Mouse (Mus musculus): ENCODE measurements around the gene Igfbp5. TPM values are rescaled to one million over a fixed set of nuclear protein-coding genes. Genes with fewer than 3 reads are reported as not detected.

The Igfbp5 gene
- polyA plus RNA-seq, 1 experiment from 2014 or later: 118 TPM

DNA sequence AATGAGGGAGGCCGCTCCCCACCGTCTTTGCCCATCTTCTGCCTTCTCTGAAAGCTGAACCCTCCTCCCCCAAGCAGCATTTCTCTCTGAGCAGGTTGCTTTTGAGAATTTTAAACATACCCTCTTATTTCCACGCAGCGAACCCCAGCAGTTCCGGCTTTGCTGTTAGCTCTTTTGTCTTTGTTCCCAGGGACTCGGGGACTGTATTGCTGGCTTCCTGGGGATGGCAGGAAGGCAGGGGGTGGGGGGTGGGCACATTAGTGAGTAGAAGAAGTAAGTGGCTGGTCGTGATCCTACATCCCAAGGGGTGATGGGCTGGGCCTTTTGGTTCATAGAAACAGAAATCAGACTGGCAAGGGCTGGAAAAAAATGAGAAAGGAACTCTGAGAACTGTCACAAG lies 47.8 kb downstream of the Igfbp5 start:
- no peak for ATAC-seq (replicated peaks; ENCODE audit: insufficient number of reproducible peaks, low FRiP score, low TSS enrichment)
- Histone ChIP-seq H3K4me2 (peak overlapping the region; percentile 79), H3K4me1 (ENCODE audit: control insufficient read depth, insufficient read depth, low read length) (peaks cover 12% of the 10 kb centered on the region; the same call in 1 of the 2 replicates), H3K4me3 (ENCODE audit: low read depth, low read length) (peak overlapping the region; percentile 54), H3K9ac (ENCODE audit: low read depth, low read length) (peak overlapping the region; percentile 12; the same call in 1 of the 2 replicates), H3K36me3 (ENCODE audit: control insufficient read depth, insufficient read depth, low read length) (no peaks in the 10 kb centered on the region), H3K27ac (ENCODE audit: low read depth, low read length) (peak overlapping the region; percentile 1; the same call in 1 of the 2 replicates), H3K27me3 (ENCODE audit: control insufficient read depth, insufficient read depth, low read length) (peaks cover 9% of the 10 kb centered on the region; the same call in 1 of the 2 replicates), H3K9me3 (replicated peaks; ENCODE audit: control insufficient read depth, low read length) (no peaks in the 10 kb centered on the region)
- WGBS (ENCODE audit: insufficient replicate concordance): 8% methylated on average over 7 of the region's 7 CpGs

DNA sequence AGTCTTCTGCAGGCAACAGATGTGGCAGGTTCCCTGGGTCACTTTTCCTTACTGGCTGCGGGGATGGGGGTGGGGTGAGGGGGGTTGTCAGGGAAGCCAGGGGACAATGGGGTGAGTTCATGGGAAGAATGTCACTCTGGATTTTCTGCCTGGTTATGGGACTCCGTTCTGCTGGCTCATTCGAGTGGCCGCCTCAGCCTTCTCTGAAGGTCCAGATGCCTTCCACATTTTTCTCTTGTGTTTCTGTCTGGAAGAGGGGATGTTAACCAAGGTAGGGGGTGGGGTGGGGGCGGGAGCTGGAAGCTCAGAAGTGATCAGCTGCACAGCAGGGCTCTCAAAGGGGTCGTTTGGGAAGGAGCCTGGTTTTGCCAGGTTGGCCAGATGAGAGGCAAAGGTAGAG lies 48.2 kb downstream of the Igfbp5 start:
- no peak for ATAC-seq (replicated peaks; ENCODE audit: insufficient number of reproducible peaks, low FRiP score, low TSS enrichment)
- peak overlapping the region; percentile 79 for H3K4me2 ChIP-seq
- peak overlapping the region; percentile 1; the same call in 1 of the 2 replicates for H3K27ac ChIP-seq (ENCODE audit: low read depth, low read length)

DNA sequence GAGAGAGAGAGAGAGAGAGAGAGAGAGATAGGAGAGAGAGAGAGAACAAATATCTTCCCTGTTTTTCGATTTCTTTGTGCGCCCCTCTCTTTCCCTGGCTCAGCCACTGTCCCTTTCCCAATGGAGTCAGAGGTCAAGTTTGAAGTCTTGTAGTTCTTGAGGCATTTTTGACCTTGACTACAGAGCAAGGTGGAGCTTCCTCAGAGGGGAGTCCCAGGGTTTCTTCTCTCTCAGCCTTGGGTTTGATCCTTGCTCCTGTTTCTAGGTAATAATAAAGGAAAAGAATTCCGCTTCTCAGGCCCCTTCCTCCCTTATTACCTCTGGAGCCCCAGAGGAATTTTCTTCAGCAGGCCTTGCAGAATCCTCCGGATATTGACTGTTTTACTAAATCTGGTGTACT lies 48.8 kb downstream of the Igfbp5 start:
- peak overlapping the region; percentile 67 for H3K9ac ChIP-seq (ENCODE audit: low read depth, low read length)
- no peak for ATAC-seq (replicated peaks; ENCODE audit: insufficient number of reproducible peaks, low FRiP score, low TSS enrichment)
- H3K4me3 ChIP-seq (ENCODE audit: low read depth, low read length): peak overlapping the region; percentile 54
- no peaks in the 10 kb centered on the region for H3K36me3 ChIP-seq (ENCODE audit: control insufficient read depth, insufficient read depth, low read length)
- 22% methylated on average over 4 of the region's 4 CpGs for WGBS (ENCODE audit: insufficient replicate concordance)
- no peak overlapping the region for H3K27ac ChIP-seq (ENCODE audit: low read depth, low read length)
- H3K4me1 ChIP-seq (ENCODE audit: control insufficient read depth, insufficient read depth, low read length): peaks cover 12% of the 10 kb centered on the region; the same call in 1 of the 2 replicates
- peaks cover 9% of the 10 kb centered on the region; the same call in 1 of the 2 replicates for H3K27me3 ChIP-seq (ENCODE audit: control insufficient read depth, insufficient read depth, low read length)
- peak overlapping the region; percentile 79 for H3K4me2 ChIP-seq
- no peaks in the 10 kb centered on the region for H3K9me3 ChIP-seq (replicated peaks; ENCODE audit: control insufficient read depth, low read length)

More for the DNA sequence above, 48.2 kb downstream of the Igfbp5 start:
- H3K9me3 ChIP-seq (replicated peaks; ENCODE audit: control insufficient read depth, low read length): no peaks in the 10 kb centered on the region
- peaks cover 9% of the 10 kb centered on the region; the same call in 1 of the 2 replicates for H3K27me3 ChIP-seq (ENCODE audit: control insufficient read depth, insufficient read depth, low read length)
- no peaks in the 10 kb centered on the region for H3K36me3 ChIP-seq (ENCODE audit: control insufficient read depth, insufficient read depth, low read length)
- peaks cover 12% of the 10 kb centered on the region; the same call in 1 of the 2 replicates for H3K4me1 ChIP-seq (ENCODE audit: control insufficient read depth, insufficient read depth, low read length)
- peak overlapping the region; percentile 12; the same call in 1 of the 2 replicates for H3K9ac ChIP-seq (ENCODE audit: low read depth, low read length)
- WGBS (ENCODE audit: insufficient replicate concordance): 4% methylated on average over 6 of the region's 6 CpGs
- peak overlapping the region; percentile 54 for H3K4me3 ChIP-seq (ENCODE audit: low read depth, low read length)

DNA sequence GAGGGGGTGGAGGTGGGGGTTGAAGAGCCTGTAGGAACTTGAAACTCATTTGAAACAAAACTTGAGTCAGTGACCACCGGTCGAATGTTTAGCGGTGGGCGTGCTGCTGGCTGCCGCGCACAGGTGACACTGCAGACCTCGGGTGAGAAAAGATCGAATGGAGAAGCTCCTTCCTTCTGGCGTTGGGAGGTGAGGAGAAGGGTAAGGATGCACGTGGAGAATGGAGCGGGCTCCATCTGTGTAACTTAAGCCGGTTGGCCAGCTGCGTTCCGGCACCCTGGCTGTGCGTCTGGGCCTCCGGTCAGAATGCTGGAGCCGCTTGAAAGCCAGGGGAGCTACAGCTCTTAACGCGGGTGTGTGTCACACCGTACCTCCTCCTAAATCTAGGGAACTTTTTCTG lies 49.4 kb downstream of the Igfbp5 start:
- peaks cover 12% of the 10 kb centered on the region; the same call in 1 of the 2 replicates for H3K4me1 ChIP-seq (ENCODE audit: control insufficient read depth, insufficient read depth, low read length)
- H3K4me3 ChIP-seq (ENCODE audit: low read depth, low read length): peak overlapping the region; percentile 54
- peaks cover 9% of the 10 kb centered on the region; the same call in 1 of the 2 replicates for H3K27me3 ChIP-seq (ENCODE audit: control insufficient read depth, insufficient read depth, low read length)
- H3K9me3 ChIP-seq (replicated peaks; ENCODE audit: control insufficient read depth, low read length): no peaks in the 10 kb centered on the region
- no peaks in the 10 kb centered on the region for H3K36me3 ChIP-seq (ENCODE audit: control insufficient read depth, insufficient read depth, low read length)
- H3K9ac ChIP-seq (ENCODE audit: low read depth, low read length): peak overlapping the region; percentile 67
- under 1% methylated on average over 20 of the region's 20 CpGs for WGBS (ENCODE audit: insufficient replicate concordance)
- no peak overlapping the region for H3K27ac ChIP-seq (ENCODE audit: low read depth, low read length)
- peak overlapping the region; percentile 79 for H3K4me2 ChIP-seq
- ATAC-seq (replicated peaks; ENCODE audit: insufficient number of reproducible peaks, low FRiP score, low TSS enrichment): no peak

DNA sequence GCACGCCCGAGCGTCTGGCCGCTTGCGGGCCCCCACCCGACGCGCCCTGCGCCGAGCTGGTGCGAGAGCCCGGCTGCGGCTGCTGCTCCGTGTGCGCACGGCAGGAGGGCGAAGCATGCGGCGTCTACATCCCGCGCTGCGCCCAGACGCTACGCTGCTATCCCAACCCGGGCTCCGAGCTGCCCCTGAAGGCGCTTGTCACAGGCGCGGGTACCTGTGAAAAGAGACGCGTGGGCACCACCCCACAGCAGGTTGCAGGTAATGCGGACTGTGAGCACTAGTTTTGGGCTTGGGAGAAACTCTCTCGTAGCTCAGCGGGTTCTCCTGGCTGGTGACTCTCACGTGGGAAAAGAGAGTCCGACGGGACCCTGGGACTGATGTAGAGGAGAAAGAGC lies 50.0 kb downstream of the Igfbp5 start:
- Histone ChIP-seq H3K4me1 (ENCODE audit: control insufficient read depth, insufficient read depth, low read length) (peaks cover 12% of the 10 kb centered on the region; the same call in 1 of the 2 replicates), H3K27me3 (ENCODE audit: control insufficient read depth, insufficient read depth, low read length) (peaks cover 9% of the 10 kb centered on the region; the same call in 1 of the 2 replicates), H3K4me3 (ENCODE audit: low read depth, low read length) (peak overlapping the region; percentile 54), H3K27ac (ENCODE audit: low read depth, low read length) (no peak overlapping the region), H3K36me3 (ENCODE audit: control insufficient read depth, insufficient read depth, low read length) (no peaks in the 10 kb centered on the region), H3K9me3 (replicated peaks; ENCODE audit: control insufficient read depth, low read length) (no peaks in the 10 kb centered on the region), H3K9ac (ENCODE audit: low read depth, low read length) (peak overlapping the region; percentile 67), H3K4me2 (peak overlapping the region; percentile 79)
- ATAC-seq (replicated peaks; ENCODE audit: insufficient number of reproducible peaks, low FRiP score, low TSS enrichment): 0 out of 2 replicates have a peak, but pooled peaks have one; percentile 24
- WGBS (ENCODE audit: insufficient replicate concordance): 0% methylated on average over 37 of the region's 37 CpGs

DNA sequence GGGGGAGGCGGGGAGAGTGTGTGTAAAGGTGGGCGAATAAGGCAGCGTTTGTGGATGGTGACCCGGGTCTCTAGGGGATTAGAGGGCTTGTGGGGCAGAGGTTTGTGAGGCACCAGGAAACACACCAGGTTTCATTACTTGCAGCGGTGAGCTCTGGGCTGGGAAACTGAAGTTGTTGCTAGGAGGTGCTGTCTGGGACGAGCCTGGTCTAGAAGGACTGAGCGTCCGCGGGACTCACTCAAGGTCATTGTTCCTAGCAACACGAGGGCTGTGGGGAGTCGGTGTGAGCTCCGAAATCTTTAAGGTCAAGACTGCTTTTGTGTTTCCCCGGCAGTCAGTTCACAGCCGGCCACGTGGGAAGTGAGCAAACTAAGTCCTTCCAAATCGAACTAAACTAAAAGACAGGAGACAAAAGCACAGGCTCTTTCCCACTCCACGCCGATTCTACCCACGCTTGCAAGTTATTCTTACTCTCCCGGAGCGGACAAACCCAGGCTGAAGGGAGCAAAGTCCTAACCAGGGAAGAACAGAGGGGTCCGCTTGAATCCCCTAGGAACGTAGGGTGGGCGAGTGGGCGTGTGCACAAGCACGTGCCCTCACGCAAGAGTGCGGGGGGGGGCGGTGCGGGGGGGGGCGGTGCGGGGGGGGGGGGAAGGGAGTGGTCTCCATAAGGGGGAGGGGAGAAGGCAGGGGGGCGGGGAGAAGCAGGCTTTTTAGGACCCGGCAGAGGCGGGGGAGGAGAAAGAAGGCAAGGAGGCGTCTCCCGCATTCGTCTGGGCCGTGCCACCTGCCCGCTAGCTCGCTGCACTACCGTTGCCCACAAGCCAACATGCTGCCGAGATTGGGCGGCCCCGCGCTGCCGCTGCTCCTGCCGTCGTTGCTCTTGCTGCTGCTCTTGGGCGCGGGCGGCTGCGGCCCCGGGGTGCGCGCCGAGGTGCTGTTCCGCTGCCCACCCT lies 50.7 kb downstream of the Igfbp5 start, which contains the start of gene Igfbp2:
Gene Igfbp2, plus strand, starts transcription at position 753 of the 956 bp plus-strand sequence.
- under 1% methylated on average over 49 of the region's 58 CpGs for WGBS (ENCODE audit: insufficient replicate concordance)
- peaks cover 12% of the 10 kb centered on the region; the same call in 1 of the 2 replicates for H3K4me1 ChIP-seq (ENCODE audit: control insufficient read depth, insufficient read depth, low read length)
- peak within 1 kb of the TSS; percentile 54 for H3K4me3 ChIP-seq (ENCODE audit: low read depth, low read length)
- no peak within 1 kb of the TSS for H3K27ac ChIP-seq (ENCODE audit: low read depth, low read length)
- H3K9ac ChIP-seq (ENCODE audit: low read depth, low read length): peak within 1 kb of the TSS; percentile 67
- ATAC-seq (replicated peaks; ENCODE audit: insufficient number of reproducible peaks, low FRiP score, low TSS enrichment): 0 out of 2 replicates have a peak, but pooled peaks have one; percentile 22
- peaks cover 9% of the 10 kb centered on the region; the same call in 1 of the 2 replicates for H3K27me3 ChIP-seq (ENCODE audit: control insufficient read depth, insufficient read depth, low read length)
- peak within 1 kb of the TSS; percentile 79 for H3K4me2 ChIP-seq
- no peaks in the 10 kb centered on the region for H3K36me3 ChIP-seq (ENCODE audit: control insufficient read depth, insufficient read depth, low read length)
- no peaks in the 10 kb centered on the region for H3K9me3 ChIP-seq (replicated peaks; ENCODE audit: control insufficient read depth, low read length)

DNA sequence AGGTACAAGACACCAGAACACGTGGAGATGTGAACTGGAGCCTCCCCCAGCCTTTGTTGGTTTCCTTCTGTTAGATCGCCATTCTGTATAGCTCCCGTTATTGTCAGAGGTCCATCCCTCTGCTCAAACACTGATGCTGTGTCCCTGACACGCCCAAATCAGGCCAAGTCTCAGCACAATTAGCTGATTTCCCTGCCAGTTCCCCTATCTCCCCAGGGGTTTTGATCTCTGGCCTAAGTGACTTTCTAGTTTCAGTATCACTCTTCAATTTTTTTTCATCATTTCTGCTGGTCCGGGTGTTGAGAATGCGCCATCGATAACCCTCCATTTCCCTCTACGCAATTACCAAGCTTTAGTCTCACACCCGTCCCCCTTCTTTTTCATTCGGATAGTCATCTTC lies 51.8 kb downstream of the Igfbp5 start:
- H3K4me3 ChIP-seq (ENCODE audit: low read depth, low read length): no peak overlapping the region
- WGBS (ENCODE audit: insufficient replicate concordance): 70% methylated on average over 10 of the region's 10 CpGs
- peaks cover 9% of the 10 kb centered on the region; the same call in 1 of the 2 replicates for H3K4me1 ChIP-seq (ENCODE audit: control insufficient read depth, insufficient read depth, low read length)
- no peak overlapping the region for H3K4me2 ChIP-seq
- no peak for ATAC-seq (replicated peaks; ENCODE audit: insufficient number of reproducible peaks, low FRiP score, low TSS enrichment)
- no peak overlapping the region for H3K9ac ChIP-seq (ENCODE audit: low read depth, low read length)
- no peak overlapping the region for H3K27ac ChIP-seq (ENCODE audit: low read depth, low read length)
- H3K9me3 ChIP-seq (replicated peaks; ENCODE audit: control insufficient read depth, low read length): no peaks in the 10 kb centered on the region
- peaks cover 9% of the 10 kb centered on the region; the same call in 1 of the 2 replicates for H3K27me3 ChIP-seq (ENCODE audit: control insufficient read depth, insufficient read depth, low read length)
- no peaks in the 10 kb centered on the region for H3K36me3 ChIP-seq (ENCODE audit: control insufficient read depth, insufficient read depth, low read length)

DNA sequence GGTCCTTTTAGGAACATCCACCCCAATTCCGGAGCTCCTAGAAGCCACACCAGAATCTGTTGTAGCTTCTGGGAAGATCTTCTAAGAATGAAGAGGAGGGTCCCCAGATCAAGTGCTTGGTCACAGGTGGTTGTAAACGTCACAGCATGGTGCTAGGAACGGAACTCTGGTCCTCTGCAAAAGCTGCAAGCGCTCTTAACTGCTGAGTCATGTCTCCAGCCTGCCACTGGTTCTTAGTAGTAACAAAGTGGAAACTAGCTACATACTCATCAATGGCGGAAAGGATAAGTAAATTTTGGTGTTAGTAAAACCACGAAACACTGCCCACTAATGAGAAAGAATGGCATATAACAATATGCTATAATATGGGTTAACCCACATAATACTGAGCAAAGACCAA lies 54.7 kb downstream of the Igfbp5 start:
- no peak overlapping the region for H3K4me3 ChIP-seq (ENCODE audit: low read depth, low read length)
- peaks cover 3% of the 10 kb centered on the region; the same call in 1 of the 2 replicates for H3K27me3 ChIP-seq (ENCODE audit: control insufficient read depth, insufficient read depth, low read length)
- H3K9me3 ChIP-seq (replicated peaks; ENCODE audit: control insufficient read depth, low read length): no peaks in the 10 kb centered on the region
- H3K27ac ChIP-seq (ENCODE audit: low read depth, low read length): no peak overlapping the region
- 80% methylated on average over 6 of the region's 6 CpGs for WGBS (ENCODE audit: insufficient replicate concordance)
- no peak overlapping the region for H3K9ac ChIP-seq (ENCODE audit: low read depth, low read length)
- H3K4me2 ChIP-seq: no peak overlapping the region
- 0 out of 2 replicates have a peak, but pooled peaks cover 3% of the 10 kb centered on the region for H3K4me1 ChIP-seq (ENCODE audit: control insufficient read depth, insufficient read depth, low read length)
- ATAC-seq (replicated peaks; ENCODE audit: insufficient number of reproducible peaks, low FRiP score, low TSS enrichment): no peak
- H3K36me3 ChIP-seq (ENCODE audit: control insufficient read depth, insufficient read depth, low read length): no peaks in the 10 kb centered on the region
